Mouse (Mus musculus) retina, postnatal 1 day (tissue): ENCODE data around the gene S1pr5.
A peak's percentile ranks its signal among the peaks of the same experiment; 100 is the strongest.
"Not testable (repeated sequence)": the region's sequence is repeated elsewhere in the genome, so short reads cannot be mapped to it uniquely, and the experiment has no call there.

Experiments used
- DNase-seq: peaks from one replicate; pipeline ENCODE4 v3.0.0-alpha.2; 2012

The S1pr5 gene

GRCm38 (mm10) chr9:21265611-21266010 is 17.4 kb upstream of the S1pr5 start:
- no peak for DNase-seq

- peak; percentile 99 for DNase-seq
Measured at GRCm38 (mm10) chr9:21265000-21265561, 16.8 kb upstream of the S1pr5 start, which contains the start of gene Atg4d. Atg4d (plus strand) TSS chr9:21265293.

DNA sequence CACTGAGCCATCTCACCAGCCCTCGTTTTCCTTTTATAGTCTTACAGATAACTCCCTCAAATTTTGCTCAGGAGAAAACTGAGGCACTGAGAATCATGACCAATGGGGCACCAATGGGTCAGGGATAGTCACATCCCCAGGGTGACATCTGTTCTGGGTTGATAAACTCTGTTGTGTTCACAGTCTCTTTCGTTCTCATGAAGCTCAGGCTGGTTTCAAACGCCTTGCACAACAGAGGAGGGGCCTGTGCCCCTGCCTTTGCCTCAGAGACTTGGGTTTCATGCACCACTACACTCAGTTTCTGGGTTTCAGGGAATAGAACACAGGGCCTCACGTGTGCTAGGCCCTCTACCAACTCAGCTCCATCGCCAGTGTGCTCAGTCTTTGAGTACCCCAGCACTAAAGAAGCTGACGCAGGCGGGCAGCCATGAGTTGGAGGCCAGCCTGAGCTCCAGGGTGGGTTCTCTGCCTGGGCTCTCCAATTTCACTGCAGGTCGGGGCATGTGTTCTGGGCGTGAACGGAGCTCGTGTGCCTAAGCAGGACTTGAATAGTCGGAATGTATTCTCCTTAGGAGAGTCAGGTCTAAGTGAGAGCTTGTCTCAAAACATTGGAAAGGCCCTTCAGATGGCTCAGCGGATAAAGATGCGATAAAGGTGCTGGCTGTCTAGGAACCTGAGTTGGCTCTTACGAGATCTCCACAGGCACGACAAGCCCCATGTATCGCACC is 16.2 kb upstream of the S1pr5 start:
- no peak for DNase-seq

- no peak for DNase-seq
Measured at GRCm38 (mm10) chr9:21261831-21262230, 13.6 kb upstream of the S1pr5 start.

GRCm38 (mm10) chr9:21260491-21261040 is 12.3 kb upstream of the S1pr5 start:
- DNase-seq = no peak

GRCm38 (mm10) chr9:21256349-21256748 is 8.1 kb upstream of the S1pr5 start:
- not testable (repeated sequence) for DNase-seq

DNA sequence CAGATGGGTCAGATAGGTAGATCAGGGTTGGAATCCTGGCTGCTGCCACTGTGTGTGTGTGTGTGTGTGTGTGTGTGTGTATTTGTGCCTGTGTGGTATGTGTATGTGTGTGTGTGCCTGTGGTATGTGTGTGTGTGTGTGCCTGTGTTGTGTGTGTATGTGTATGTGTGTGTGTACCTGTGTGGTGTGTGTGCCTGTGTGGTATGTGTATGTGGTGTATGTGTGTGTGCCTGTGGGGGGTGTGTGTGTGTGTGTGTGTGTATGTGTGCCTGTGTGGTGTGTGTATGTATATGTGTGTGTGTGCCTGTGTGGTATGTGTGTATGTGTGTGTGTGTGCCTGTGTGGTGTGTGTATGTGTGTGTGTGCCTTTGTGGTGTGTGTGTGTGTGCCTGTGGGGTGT is 6.4 kb upstream of the S1pr5 start:
- no peak for DNase-seq

DNA sequence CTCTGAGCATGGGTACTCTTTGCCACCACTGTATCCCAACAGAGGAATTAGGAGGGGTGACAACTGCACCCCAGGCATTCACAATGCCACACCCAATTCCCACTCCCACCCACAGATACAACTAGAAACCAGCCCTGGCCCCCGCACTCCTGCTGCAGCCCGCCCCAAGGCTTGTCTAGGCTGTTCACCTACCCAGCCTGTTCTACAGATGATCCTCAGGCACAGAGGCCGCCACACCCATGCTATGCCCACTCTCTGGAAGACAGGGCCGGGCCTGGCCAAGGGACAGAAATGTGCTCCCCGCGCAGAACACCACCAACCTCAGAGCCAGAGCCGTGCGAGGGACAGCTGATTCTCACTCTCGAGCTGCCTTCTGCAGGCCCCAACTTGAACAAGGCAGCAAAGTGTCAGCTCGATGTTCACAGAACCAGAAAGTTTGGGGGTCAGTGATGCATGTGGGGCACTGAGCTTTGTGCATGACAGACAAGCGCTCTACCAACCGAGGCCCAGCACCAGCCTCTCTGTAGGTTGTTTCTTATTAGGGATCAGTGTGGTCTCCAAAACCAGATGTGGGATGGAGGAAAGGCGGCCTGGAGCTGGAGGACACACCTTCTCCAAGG is 3.0 kb upstream of the S1pr5 start:
- peak; percentile 75 for DNase-seq

DNA sequence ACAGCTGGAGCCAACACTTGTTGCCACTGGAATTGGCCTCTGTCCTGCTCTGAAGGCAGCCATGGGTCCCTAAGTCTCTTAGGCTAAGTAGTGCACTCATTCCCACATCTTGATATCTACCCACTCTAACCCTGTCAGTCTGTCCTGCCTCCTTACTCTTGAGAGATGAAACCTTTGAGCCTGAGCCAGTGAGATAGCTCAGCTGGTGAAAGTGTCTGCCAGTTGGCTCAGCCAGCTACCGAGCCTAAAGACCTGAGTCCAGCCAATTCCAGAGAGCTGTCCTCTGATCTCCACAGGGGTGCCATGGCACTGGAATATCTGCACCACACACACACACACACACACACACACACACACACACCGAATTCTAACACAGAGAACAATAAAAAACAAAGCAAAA is 2.3 kb upstream of the S1pr5 start:
- DNase-seq = no peak

- no peak for DNase-seq
Measured at GRCm38 (mm10) chr9:21249629-21250508, 1.6 kb upstream of the S1pr5 start.

- DNase-seq = no peak
Measured at GRCm38 (mm10) chr9:21246342-21246741, 1.9 kb downstream of the S1pr5 start.

GRCm38 (mm10) chr9:21245113-21245487 is 3.1 kb downstream of the S1pr5 start:
- no peak for DNase-seq

DNA sequence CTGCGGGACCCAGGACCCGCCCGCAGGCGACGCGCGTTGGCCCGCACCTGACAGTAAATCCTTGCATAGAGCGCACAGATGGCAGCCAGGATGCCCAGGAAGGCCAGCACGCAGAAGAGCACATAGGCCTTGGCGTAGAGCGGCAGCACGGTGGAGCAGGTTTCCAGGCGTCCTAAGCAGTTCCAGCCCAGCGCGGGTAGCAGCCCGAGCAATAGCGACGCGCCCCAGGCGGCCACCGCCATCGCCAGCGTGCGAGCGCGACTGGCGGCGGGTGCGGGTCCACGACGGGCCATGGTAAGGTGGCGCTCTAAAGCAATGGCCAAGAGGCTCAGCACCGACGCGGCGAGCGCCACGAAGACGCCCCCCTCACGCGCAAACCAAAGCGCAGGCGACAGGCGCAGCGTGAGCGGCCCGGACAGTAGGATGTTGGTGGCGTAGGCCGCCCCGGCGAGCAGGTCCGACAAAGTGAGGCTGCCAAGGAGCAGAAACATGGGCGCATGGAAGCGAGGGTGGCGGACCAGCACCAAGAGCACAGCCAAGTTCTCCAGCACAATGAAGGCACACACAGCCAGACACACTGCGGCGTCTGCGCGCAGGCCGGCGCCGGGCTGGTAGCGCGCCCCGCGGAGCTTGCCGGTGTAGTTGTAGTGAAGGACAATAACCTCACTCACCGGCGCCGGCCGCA is 3.7 kb downstream of the S1pr5 start:
- peak; percentile 66 for DNase-seq

DNA sequence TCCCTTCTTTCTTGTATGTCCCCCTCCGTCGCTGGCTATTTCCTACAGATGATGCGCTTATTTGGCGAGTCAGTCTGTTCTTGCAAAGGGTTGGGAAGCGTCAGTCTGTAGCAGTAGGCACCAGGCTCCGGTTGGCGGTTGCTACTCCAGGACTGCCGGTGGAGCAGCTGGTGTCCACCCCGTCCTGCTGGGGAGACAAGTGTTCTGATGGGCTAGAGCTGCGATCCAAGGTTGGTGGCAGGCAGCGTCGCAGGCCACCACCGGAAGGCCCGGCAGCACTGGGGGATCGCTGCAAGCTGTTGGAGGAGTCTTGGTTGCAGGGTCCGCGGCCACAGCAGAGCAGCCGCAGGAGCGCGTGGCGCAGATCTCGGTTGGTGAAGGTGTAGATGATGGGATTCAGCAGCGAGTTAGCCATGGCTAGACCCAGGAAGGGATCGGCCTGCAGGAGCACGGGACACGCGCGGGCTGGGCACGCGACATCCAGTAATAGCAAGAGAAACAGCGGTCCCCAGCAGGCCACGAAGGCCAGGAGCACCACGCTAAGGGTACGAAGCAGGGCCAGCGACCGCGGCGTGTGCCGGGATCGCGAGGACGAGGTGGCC is 4.3 kb downstream of the S1pr5 start:
- no peak for DNase-seq

DNA sequence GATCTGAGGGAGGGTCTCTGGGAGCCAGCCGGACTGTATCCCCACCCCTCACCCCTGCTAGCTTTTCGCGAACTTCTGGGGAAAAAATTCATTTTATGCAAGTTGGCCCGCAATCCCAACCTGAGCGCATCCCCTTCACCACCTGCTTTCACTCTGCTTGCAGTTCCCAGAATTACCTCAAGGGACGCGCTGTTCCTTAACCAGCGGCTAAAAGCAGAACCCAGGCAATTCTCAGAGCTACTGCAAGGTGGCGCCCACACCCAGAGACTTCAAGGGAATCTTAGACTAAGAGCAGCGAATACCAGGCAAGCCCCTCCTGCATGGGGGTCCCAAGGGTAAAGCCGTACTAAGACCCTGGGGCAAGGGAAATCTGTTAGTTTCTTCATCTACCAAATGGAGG is 6.9 kb downstream of the S1pr5 start:
- DNase-seq = peak; percentile 95

- no peak for DNase-seq
Measured at GRCm38 (mm10) chr9:21239465-21239848, 8.8 kb downstream of the S1pr5 start.

- DNase-seq = peak; percentile 93
Measured at GRCm38 (mm10) chr9:21238733-21239464, 9.3 kb downstream of the S1pr5 start, which contains the start of gene Keap1. Keap1 (minus strand) TSS chr9:21239361.

GRCm38 (mm10) chr9:21238004-21238732 is 10.1 kb downstream of the S1pr5 start:
- DNase-seq = no peak

- DNase-seq = peak; percentile 66
Measured at GRCm38 (mm10) chr9:21237368-21238003, 10.8 kb downstream of the S1pr5 start.

DNA sequence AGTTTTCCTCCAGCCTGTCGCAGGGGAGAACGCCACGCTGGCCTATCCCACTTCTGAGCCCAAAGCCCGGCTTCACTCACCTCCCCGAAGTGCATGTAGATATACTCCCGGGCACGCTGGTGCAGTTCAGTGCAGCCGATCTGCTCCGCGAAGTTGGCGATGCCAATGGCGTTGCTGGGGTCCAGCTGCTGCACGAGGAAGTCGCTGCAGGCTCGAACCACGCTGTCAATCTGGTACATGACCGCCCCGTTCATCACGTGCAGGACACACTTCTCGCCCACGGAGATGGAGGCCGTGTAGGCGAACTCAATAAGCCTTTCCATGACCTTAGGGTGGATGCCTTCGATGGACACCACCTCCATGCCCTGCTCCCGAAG is 11.3 kb downstream of the S1pr5 start:
- DNase-seq = no peak
